Mouse (Mus musculus) layer of hippocampus, adult 2 months (tissue): Measurements from ENCODE around the gene Cdon. TPM values are rescaled to one million over a fixed set of nuclear protein-coding genes. Genes with fewer than 3 reads are reported as not detected.

Source experiments
- DNase-seq, 2 experiments: peaks; one replicate each; pipeline ENCODE4 v3.0.0; 2022; ENCODE audit warnings: low spot score in 2 of 2
- H3K27ac ChIP-seq: fragments of 200-600 bp; 2 replicates; pipeline ENCODE4 v1.8.1; 2022
- H3K4me3 ChIP-seq: fragments of 200-600 bp; 2 replicates; pipeline ENCODE4 v1.8.1; 2022; ENCODE audit warnings: mild to moderate bottlenecking
- CTCF ChIP-seq: fragments of 200-600 bp; conservative IDR thresholded peaks from 2 replicates; pipeline ENCODE4 v1.8.1; 2022; ENCODE audit warnings: antibody characterized with exemption, mild to moderate bottlenecking, moderate library complexity
- long read RNA-seq, 2 experiments: library from polyadenylated mRNA; stranded (forward); transcript quantifications; one replicate each; pipeline ENCODE4 v2.0.0; 2021; ENCODE audit warnings: borderline mapping rate in 2 of 2
- total RNA-seq, 2 experiments: library from RNA; stranded (reverse); gene quantifications; 2 replicates each; pipeline ENCODE4 v1.2.3; 2021

Cdon gene
- total RNA-seq: 10 to 100 TPM; 11.3 to 14.2 TPM
- long read RNA-seq, experiment 1, partial matches to known transcripts: 0 of 3 reads
- long read RNA-seq, experiment 1, other reads (novel, unspliced or antisense): 3 of 3 reads
- long read RNA-seq, experiment 2, partial matches to known transcripts: 0 of 2 reads
- long read RNA-seq, experiment 2, other reads (novel, unspliced or antisense): 2 of 2 reads

GRCm38 (mm10) chr9:35420805-35421719, at the start of gene Cdon:
Gene Cdon (plus strand): TSS chr9:35421128.
- no peak for TF ChIP-seq CTCF
- peak; percentile 67 to 77 for DNase-seq
- Histone ChIP-seq H3K27ac (peak within 1 kb of the TSS; percentile 92), H3K4me3 (peak within 1 kb of the TSS; percentile 72)

- TF ChIP-seq CTCF: no peak
- Histone ChIP-seq H3K27ac (no peak overlapping the region), H3K4me3 (no peak overlapping the region)
- DNase-seq: no peak
These were observed 48.4 kb upstream of the Cdon start for GRCm38 (mm10) chr9:35372324-35373101.

- no peak overlapping the region for H3K27ac ChIP-seq
- no peak for TF ChIP-seq CTCF
- no peak overlapping the region for H3K4me3 ChIP-seq
- DNase-seq: no peak
These were observed 43.0 kb upstream of the Cdon start for GRCm38 (mm10) chr9:35377916-35378315.

- DNase-seq: no peak
- no peak for TF ChIP-seq CTCF
- H3K27ac ChIP-seq: no peak overlapping the region
- H3K4me3 ChIP-seq: no peak overlapping the region
These were observed 41.9 kb upstream of the Cdon start for GRCm38 (mm10) chr9:35378991-35379390.

GRCm38 (mm10) chr9:35399896-35400295, 21.0 kb upstream of the Cdon start:
- no peak for TF ChIP-seq CTCF
- no peak overlapping the region for H3K27ac ChIP-seq

GRCm38 (mm10) chr9:35400398-35400797, 20.5 kb upstream of the Cdon start:
- Histone ChIP-seq H3K4me3 (no peak overlapping the region), H3K27ac (no peak overlapping the region)
- no peak for TF ChIP-seq CTCF
- DNase-seq: no peak

More at GRCm38 (mm10) chr9:35399896-35400295, 21.0 kb upstream of the Cdon start:
- no peak overlapping the region for H3K4me3 ChIP-seq
- no peak for DNase-seq

GRCm38 (mm10) chr9:35400831-35401230, 20.1 kb upstream of the Cdon start:
- Histone ChIP-seq H3K27ac (no peak overlapping the region), H3K4me3 (no peak overlapping the region)
- no peak for TF ChIP-seq CTCF
- DNase-seq: no peak

- DNase-seq: peak; percentile 65 to 78
- no peak overlapping the region for H3K27ac ChIP-seq
- TF ChIP-seq CTCF: no peak
- no peak overlapping the region for H3K4me3 ChIP-seq
These were observed 18.3 kb upstream of the Cdon start for GRCm38 (mm10) chr9:35402584-35402991.

GRCm38 (mm10) chr9:35403490-35403889, 17.4 kb upstream of the Cdon start:
- TF ChIP-seq CTCF: no peak
- Histone ChIP-seq H3K4me3 (no peak overlapping the region), H3K27ac (no peak overlapping the region)
- DNase-seq: no peak

GRCm38 (mm10) chr9:35405038-35405905, 15.7 kb upstream of the Cdon start:
- TF ChIP-seq CTCF: no peak
- no peak for DNase-seq
- Histone ChIP-seq H3K27ac (no peak overlapping the region), H3K4me3 (no peak overlapping the region)

- H3K4me3 ChIP-seq: no peak overlapping the region
- no peak for TF ChIP-seq CTCF
- no peak overlapping the region for H3K27ac ChIP-seq
- no peak for DNase-seq
These were observed 9.5 kb upstream of the Cdon start for GRCm38 (mm10) chr9:35411225-35411965.
